Mouse (Mus musculus): ENCODE results near the gene Adgrl4.

The Adgrl4 gene

GRCm38 (mm10) chr3:151505606-151506005, 67.9 kb downstream of the Adgrl4 start:
- DNase-seq (ENCODE audit: low spot score): no peak

GRCm38 (mm10) chr3:151511184-151511583, 73.5 kb downstream of the Adgrl4 start:
- no peak for DNase-seq (ENCODE audit: low spot score)

DNA sequence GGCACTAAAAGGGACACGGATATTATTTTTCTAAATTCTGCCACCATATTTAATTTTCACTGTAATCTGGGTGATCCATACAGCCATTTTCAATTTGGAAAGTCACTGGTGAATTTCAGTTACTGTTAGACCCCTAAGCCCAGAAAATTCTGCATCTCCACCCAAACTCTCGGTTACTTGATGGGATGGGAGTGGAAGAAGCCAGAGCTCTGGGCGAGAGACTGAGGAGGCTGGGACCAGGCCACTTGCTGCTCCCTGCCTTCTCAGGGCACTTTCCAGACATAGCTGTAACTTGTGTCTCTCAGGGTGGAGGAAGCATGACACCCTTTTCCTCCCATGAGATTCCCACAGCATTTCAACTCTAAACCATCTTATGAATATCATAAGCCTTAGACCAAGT, 109.5 kb downstream of the Adgrl4 start:
- no peak for DNase-seq (ENCODE audit: low spot score)

DNA sequence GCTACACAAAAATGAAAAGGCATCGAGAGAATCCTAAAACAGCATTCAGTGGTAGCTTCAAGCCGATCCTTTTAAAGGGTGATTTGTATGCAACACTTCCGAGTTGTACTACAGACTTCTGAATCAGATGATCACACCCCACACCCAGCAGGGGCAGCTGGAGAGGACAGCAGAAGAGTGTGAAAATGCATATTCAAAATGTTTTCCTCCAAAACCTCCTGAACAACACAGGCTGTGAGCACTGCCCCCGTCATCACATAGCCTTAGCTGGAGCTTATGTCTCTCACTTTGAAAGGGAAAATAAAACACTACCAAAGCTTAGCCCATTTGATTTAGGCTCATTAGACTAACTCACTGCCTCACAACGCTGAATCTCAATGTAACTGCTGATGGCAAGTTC, 113.3 kb downstream of the Adgrl4 start:
- no peak for DNase-seq (ENCODE audit: low spot score)

DNA sequence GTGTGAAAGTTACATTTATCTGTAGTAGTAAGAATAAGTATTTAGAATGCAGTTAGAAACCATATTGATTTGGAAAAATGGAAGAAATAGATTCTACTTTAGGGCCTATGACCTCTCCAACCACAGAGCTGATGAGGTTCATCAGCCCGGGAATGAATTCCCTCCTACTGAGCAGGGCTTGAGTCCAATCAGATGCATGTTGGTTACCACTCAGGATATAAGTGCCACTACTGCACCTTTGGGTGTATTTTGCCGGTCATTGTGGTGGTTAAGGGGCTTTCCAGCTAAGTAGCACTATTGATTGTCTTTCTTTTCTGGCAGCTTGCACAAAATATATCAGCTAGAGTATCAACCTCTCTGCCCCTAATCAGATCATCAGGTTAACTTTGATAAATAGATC, 118.9 kb downstream of the Adgrl4 start:
- DNase-seq (ENCODE audit: low spot score): no peak

DNA sequence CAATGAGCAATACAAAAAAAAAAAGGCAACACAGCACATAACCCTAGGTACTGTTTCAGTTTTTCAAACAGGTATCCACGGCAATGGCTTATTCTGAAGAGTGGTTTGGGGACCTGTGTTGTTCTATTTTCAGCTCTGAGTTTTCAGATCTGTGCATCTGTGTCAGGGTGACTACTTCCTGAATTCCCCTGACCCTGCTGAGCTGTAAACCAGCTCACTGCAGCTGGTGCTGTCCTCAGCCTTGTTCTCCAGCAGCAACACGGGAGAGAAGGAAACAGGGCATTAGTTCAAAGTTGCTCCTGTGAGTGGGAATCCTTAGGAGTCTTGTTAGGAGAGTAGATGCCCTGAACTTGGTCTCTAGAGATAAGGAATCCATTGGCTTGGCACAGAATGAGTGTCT, 119.4 kb downstream of the Adgrl4 start:
- DNase-seq (ENCODE audit: low spot score): no peak

- DNase-seq (ENCODE audit: low spot score): no peak
Measured at GRCm38 (mm10) chr3:151557607-151558006, 119.9 kb downstream of the Adgrl4 start.

GRCm38 (mm10) chr3:151558374-151558773, 120.7 kb downstream of the Adgrl4 start:
- no peak for DNase-seq (ENCODE audit: low spot score)

DNA sequence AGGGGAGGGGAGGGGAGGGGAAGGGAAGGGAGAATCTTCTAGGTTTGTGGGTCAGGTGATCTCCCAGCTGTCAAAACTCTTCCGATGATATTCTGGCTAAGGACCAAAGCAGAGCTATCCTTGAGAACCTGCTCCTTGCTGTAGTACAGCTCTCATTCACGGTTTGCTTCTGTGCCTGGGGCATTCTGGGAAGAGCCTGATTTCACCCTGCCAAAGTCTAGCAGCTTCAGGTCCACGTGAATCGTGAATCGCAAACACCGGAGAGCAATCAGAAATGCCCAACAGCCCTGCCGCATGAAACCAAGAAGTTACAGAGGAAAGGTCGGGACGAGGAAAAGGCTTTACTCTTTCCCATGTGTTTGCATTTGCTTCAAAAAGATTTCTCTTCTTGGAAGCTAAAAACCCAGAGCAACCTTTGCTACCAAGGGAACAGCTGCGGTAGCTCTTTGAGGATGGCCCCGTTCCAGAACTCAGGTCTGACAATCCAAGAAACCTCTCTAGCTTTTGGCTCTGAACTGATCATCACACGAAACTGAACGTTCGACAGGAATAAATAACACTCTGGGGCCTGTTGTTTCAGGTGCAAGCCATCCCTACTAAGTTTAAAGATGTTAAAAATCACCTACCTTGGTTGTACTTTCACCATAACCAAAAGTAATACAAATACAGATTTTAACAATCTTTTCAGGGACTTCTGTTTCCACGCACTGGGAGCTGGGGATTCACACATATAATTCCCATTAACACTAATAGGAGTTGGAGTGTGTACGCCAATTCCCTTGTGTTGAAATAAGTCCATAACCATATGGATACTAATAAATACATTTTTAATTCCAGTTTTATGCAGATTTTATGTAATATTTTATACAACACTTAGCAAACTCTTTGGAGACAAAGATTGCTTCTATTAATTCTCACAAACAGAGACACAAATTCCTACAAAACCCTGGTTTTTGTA, 128.3 kb downstream of the Adgrl4 start:
- no peak for DNase-seq (ENCODE audit: low spot score)

DNA sequence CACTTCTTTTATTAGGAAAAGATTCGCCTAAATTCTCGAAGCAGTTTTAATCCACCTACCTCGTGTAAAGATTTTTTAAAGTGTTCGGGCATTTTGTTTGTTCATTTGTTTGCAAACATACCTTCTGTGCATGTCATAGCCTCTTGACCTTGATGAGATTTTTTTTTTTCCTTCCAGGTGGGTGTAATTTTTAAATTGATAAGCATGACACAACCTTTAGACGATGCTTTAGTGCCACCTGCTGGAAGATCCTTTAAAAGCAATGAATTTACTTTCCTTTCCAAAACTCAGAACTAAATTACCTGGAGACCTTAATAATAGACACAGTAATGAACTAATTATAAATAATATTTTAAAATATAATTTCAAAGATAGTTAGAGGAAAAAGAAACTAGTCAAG, 128.9 kb downstream of the Adgrl4 start:
- no peak for DNase-seq (ENCODE audit: low spot score)

- no peak for DNase-seq (ENCODE audit: low spot score)
Measured at GRCm38 (mm10) chr3:151567541-151567940, 129.9 kb downstream of the Adgrl4 start.

GRCm38 (mm10) chr3:151572089-151572488, 134.4 kb downstream of the Adgrl4 start:
- no peak for DNase-seq (ENCODE audit: low spot score)

DNA sequence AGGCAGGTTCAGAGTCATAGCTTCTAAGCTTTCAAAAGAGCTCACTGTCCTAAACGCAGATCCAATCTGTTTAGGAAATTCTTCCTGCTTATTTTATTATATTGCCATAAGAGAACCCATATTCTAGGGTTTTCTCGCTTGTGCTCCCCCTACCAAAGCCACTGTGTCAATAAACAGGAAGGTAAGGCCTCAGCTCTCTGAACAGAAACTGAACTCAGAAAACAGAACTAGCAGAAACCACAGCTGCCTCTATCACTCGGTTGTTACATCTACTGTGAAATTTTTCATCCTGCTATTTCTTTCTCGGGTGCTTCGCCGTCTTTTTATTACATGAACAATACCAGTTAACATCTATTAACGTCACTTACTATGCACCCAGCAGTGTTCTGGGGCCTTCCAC, 137.6 kb downstream of the Adgrl4 start:
- no peak for DNase-seq (ENCODE audit: low spot score)

- no peak for DNase-seq (ENCODE audit: low spot score)
Measured at GRCm38 (mm10) chr3:151576155-151576554, 138.5 kb downstream of the Adgrl4 start.

- no peak for DNase-seq (ENCODE audit: low spot score)
Measured at GRCm38 (mm10) chr3:151591904-151592303, 154.2 kb downstream of the Adgrl4 start.

Measured in ovary, postnatal 10 days (tissue).